Mouse (Mus musculus): ENCODE measurements around the gene Otulinl. TPM values are rescaled to one million over a fixed set of nuclear protein-coding genes. Genes with fewer than 3 reads are reported as not detected.

The Otulinl gene
- polyA plus RNA-seq, 1 experiment from 2014 or later = 58.5 TPM

GRCm38 (mm10) chr15:27618778-27619533 lies 62.4 kb downstream of the Otulinl start:
- no peaks in the 10 kb centered on the region for H3K27me3 ChIP-seq (replicated peaks; ENCODE audit: insufficient read depth, low read length)
- no peak overlapping the region for H3K9ac ChIP-seq (replicated peaks; ENCODE audit: low read depth)
- no peak overlapping the region for H3K4me3 ChIP-seq (ENCODE audit: low read depth, low read length)
- peaks cover 8% of the 10 kb centered on the region; the same call in 1 of the 2 replicates for H3K4me1 ChIP-seq (ENCODE audit: insufficient read depth, low read depth, low read length)
- TF ChIP-seq EP300 (IDR thresholded peaks at IDR 0.05) = peak; percentile 43; the same call in 1 of the 2 replicates
- TF ChIP-seq CTCF (IDR thresholded peaks at IDR 0.05) = no peak
- H3K9me3 ChIP-seq (ENCODE audit: low read length) = no peaks in the 10 kb centered on the region
- no peak overlapping the region for H3K27ac ChIP-seq (ENCODE audit: low read length)
- H3K36me3 ChIP-seq (ENCODE audit: insufficient read depth, low read length) = 0 out of 2 replicates have a peak, but pooled peaks cover 3% of the 10 kb centered on the region
- ATAC-seq (peak; percentile 46), DNase-seq (ENCODE audit: low spot score) (peak; percentile 30)
- no peak overlapping the region for H3K4me2 ChIP-seq (replicated peaks; ENCODE audit: low read depth, low read length)
- WGBS = 62% methylated on average over 6 of the region's 6 CpGs

GRCm38 (mm10) chr15:27617227-27617626 lies 64.2 kb downstream of the Otulinl start:
- Histone ChIP-seq H3K9me3 (ENCODE audit: low read length) (no peaks in the 10 kb centered on the region), H3K27ac (ENCODE audit: low read length) (no peak overlapping the region), H3K4me1 (ENCODE audit: insufficient read depth, low read depth, low read length) (peaks cover 8% of the 10 kb centered on the region; the same call in 1 of the 2 replicates), H3K27me3 (replicated peaks; ENCODE audit: insufficient read depth, low read length) (no peaks in the 10 kb centered on the region), H3K36me3 (ENCODE audit: insufficient read depth, low read length) (0 out of 2 replicates have a peak, but pooled peaks cover 3% of the 10 kb centered on the region), H3K4me3 (ENCODE audit: low read depth, low read length) (no peak overlapping the region), H3K4me2 (replicated peaks; ENCODE audit: low read depth, low read length) (no peak overlapping the region), H3K9ac (replicated peaks; ENCODE audit: low read depth) (no peak overlapping the region)
- no peak for ATAC-seq
- no peak for DNase-seq (ENCODE audit: low spot score)
- 69% methylated on average over 3 of the region's 3 CpGs for WGBS
- no peak for TF ChIP-seq EP300 (IDR thresholded peaks at IDR 0.05)
- no peak for TF ChIP-seq CTCF (IDR thresholded peaks at IDR 0.05)

- H3K9me3 ChIP-seq (ENCODE audit: low read length) = no peaks in the 10 kb centered on the region
- no peak overlapping the region for H3K4me3 ChIP-seq (ENCODE audit: low read depth, low read length)
- H3K36me3 ChIP-seq (ENCODE audit: insufficient read depth, low read length) = 0 out of 2 replicates have a peak, but pooled peaks cover 3% of the 10 kb centered on the region
- peak; percentile 53 for DNase-seq (ENCODE audit: low spot score)
- ATAC-seq = peak; percentile 29; the same call in 1 of the 2 replicates
- no peak overlapping the region for H3K4me2 ChIP-seq (replicated peaks; ENCODE audit: low read depth, low read length)
- no peak for TF ChIP-seq EP300 (IDR thresholded peaks at IDR 0.05)
- TF ChIP-seq CTCF (IDR thresholded peaks at IDR 0.05) = peak; percentile 39
- H3K27ac ChIP-seq (ENCODE audit: low read length) = no peak overlapping the region
- WGBS = 52% methylated on average over 4 of the region's 4 CpGs
- H3K27me3 ChIP-seq (replicated peaks; ENCODE audit: insufficient read depth, low read length) = no peaks in the 10 kb centered on the region
- H3K9ac ChIP-seq (replicated peaks; ENCODE audit: low read depth) = no peak overlapping the region
- peaks cover 8% of the 10 kb centered on the region; the same call in 1 of the 2 replicates for H3K4me1 ChIP-seq (ENCODE audit: insufficient read depth, low read depth, low read length)
Measured at GRCm38 (mm10) chr15:27616159-27616558, 65.2 kb downstream of the Otulinl start.

- Histone ChIP-seq H3K4me3 (ENCODE audit: low read depth, low read length) (no peak overlapping the region), H3K27me3 (replicated peaks; ENCODE audit: insufficient read depth, low read length) (no peaks in the 10 kb centered on the region), H3K4me1 (ENCODE audit: insufficient read depth, low read depth, low read length) (no peaks in the 10 kb centered on the region), H3K4me2 (replicated peaks; ENCODE audit: low read depth, low read length) (no peak overlapping the region), H3K9ac (replicated peaks; ENCODE audit: low read depth) (no peak overlapping the region), H3K36me3 (ENCODE audit: insufficient read depth, low read length) (peaks cover 8% of the 10 kb centered on the region), H3K27ac (ENCODE audit: low read length) (no peak overlapping the region), H3K9me3 (ENCODE audit: low read length) (no peaks in the 10 kb centered on the region)
- TF ChIP-seq CTCF (IDR thresholded peaks at IDR 0.05) (no peak), EP300 (IDR thresholded peaks at IDR 0.05) (no peak)
- no peak for DNase-seq (ENCODE audit: low spot score)
- WGBS = 85% methylated on average over 4 of the region's 4 CpGs
- ATAC-seq = no peak
Measured at GRCm38 (mm10) chr15:27613255-27613654, 68.1 kb downstream of the Otulinl start.

GRCm38 (mm10) chr15:27612533-27613221 lies 68.7 kb downstream of the Otulinl start:
- TF ChIP-seq CTCF (IDR thresholded peaks at IDR 0.05) (peak; percentile 89), EP300 (IDR thresholded peaks at IDR 0.05) (no peak)
- Histone ChIP-seq H3K4me2 (replicated peaks; ENCODE audit: low read depth, low read length) (no peak overlapping the region), H3K27ac (ENCODE audit: low read length) (no peak overlapping the region), H3K36me3 (ENCODE audit: insufficient read depth, low read length) (peaks cover 9% of the 10 kb centered on the region), H3K4me1 (ENCODE audit: insufficient read depth, low read depth, low read length) (no peaks in the 10 kb centered on the region), H3K27me3 (replicated peaks; ENCODE audit: insufficient read depth, low read length) (no peaks in the 10 kb centered on the region), H3K4me3 (ENCODE audit: low read depth, low read length) (no peak overlapping the region), H3K9ac (replicated peaks; ENCODE audit: low read depth) (no peak overlapping the region), H3K9me3 (ENCODE audit: low read length) (no peaks in the 10 kb centered on the region)
- ATAC-seq (peak; percentile 75), DNase-seq (ENCODE audit: low spot score) (peak; percentile 83)
- 44% methylated on average over 6 of the region's 6 CpGs for WGBS

- Histone ChIP-seq H3K9me3 (ENCODE audit: low read length) (no peaks in the 10 kb centered on the region), H3K4me2 (replicated peaks; ENCODE audit: low read depth, low read length) (no peak overlapping the region), H3K9ac (replicated peaks; ENCODE audit: low read depth) (no peak overlapping the region), H3K36me3 (ENCODE audit: insufficient read depth, low read length) (peaks cover 18% of the 10 kb centered on the region), H3K27me3 (replicated peaks; ENCODE audit: insufficient read depth, low read length) (no peaks in the 10 kb centered on the region), H3K4me1 (ENCODE audit: insufficient read depth, low read depth, low read length) (no peaks in the 10 kb centered on the region), H3K27ac (ENCODE audit: low read length) (no peak overlapping the region), H3K4me3 (ENCODE audit: low read depth, low read length) (no peak overlapping the region)
- no peak for DNase-seq (ENCODE audit: low spot score)
- no peak for ATAC-seq
- TF ChIP-seq EP300 (IDR thresholded peaks at IDR 0.05) (no peak), CTCF (IDR thresholded peaks at IDR 0.05) (no peak)
- WGBS = 76% methylated on average over 4 of the region's 4 CpGs
Measured at GRCm38 (mm10) chr15:27609554-27609953, 71.8 kb downstream of the Otulinl start.
